Mouse (Mus musculus): Measurements from ENCODE around the gene Olfr194. TPM values are rescaled to one million over a fixed set of nuclear protein-coding genes. Genes with fewer than 3 reads are reported as not detected.
"Not testable (repeated sequence)": the region's sequence is repeated elsewhere in the genome, so short reads cannot be mapped to it uniquely, and the experiment has no call there.

Olfr194 gene
- not detected in 2 replicates for polyA plus RNA-seq (2015; fragmentation: Nextera tagmentation; extraction: Ambion mirVana)

DNA sequence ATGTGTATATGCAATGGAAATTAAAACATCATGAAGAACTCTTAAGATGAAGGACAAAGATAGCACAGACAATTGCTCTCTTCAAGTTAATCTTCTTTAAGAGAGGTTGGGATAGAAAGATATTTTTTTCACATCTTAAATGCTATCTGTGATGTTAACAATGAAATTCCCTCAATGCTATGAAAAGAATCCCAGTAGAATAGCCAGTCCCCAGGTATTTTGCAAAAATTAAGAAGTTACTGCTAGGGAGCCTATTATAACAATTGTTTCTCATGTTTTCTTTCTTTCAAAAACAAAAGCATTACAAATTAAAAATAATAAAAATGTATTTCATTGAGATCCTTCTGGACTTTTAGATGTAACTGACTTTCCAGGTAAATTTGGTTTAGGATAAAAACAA is at the start of gene Olfr194:
Gene Olfr194, minus strand, starts transcription at position 101 of the 400 bp plus-strand sequence.
- H3K4me3 ChIP-seq, result no peak within 1 kb of the TSS
- H3K4me2 ChIP-seq, result no peak within 1 kb of the TSS
- H3K27ac ChIP-seq, result no peak within 1 kb of the TSS
- no peaks in the 10 kb centered on the region for H3K36me3 ChIP-seq
- H3K27me3 ChIP-seq, result no peaks in the 10 kb centered on the region
- no peaks in the 10 kb centered on the region for H3K4me1 ChIP-seq
- no peak for ATAC-seq (ENCODE audit: insufficient number of reproducible peaks, insufficient read depth, low FRiP score, low TSS enrichment, low read depth)
- no peaks in the 10 kb centered on the region for H3K9me3 ChIP-seq
- H3K9ac ChIP-seq, result no peak within 1 kb of the TSS

DNA sequence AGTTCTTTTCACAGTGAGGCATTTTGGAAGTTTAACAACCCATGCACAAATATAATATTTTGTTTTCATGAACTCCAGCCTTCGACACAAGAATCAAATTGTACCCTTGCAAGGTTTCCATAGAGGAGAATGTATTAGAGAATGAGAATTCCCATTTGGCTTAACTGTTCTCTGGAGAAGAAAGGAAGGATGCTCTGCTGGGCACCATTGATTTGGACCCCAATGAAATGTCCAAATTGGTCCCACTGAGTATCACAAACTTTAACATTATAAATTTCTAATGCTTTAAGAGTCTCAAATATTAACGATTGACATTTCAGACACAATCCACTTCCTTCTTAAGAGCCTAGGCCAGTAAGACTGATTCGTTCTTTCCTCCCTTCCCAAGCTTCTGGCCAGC is 49.5 kb upstream of the Olfr194 start, which contains the start of gene Olfr196:
Gene Olfr196, minus strand, starts transcription at position 101 of the 400 bp plus-strand sequence.
- H3K27me3 ChIP-seq, result no peaks in the 10 kb centered on the region
- no peak for ATAC-seq (ENCODE audit: insufficient number of reproducible peaks, insufficient read depth, low FRiP score, low TSS enrichment, low read depth)
- WGBS, result 67% methylated on average over 3 of the region's 3 CpGs

DNA sequence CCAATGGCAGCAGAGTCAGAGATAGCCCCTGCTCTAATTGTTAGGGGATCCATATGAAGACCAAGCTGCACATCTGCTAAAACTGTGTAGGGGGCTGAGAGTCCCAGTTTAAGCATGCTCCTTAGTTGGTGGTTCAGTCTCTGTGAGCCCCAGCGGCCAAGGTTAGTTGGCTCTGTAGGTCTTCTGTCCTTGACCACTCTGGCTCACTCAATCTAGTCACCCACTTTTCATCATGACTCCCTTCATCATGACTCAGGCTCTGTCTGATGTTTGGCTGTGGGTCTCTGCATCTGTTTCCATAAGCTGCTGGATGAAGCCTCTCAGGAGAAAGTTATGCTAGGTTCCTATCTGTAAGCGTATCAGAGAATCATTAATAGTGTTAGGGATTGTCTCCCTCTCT is 31.1 kb upstream of the Olfr194 start:
- 88% methylated on average over 2 of the region's 2 CpGs for WGBS
- no peak overlapping the region for H3K9ac ChIP-seq
- H3K27ac ChIP-seq, result no peak overlapping the region
- H3K4me2 ChIP-seq, result no peak overlapping the region
- H3K4me3 ChIP-seq, result no peak overlapping the region
- H3K4me1 ChIP-seq, result no peaks in the 10 kb centered on the region
- no peaks in the 10 kb centered on the region for H3K9me3 ChIP-seq
- no peaks in the 10 kb centered on the region for H3K27me3 ChIP-seq
- H3K36me3 ChIP-seq, result no peaks in the 10 kb centered on the region
- no peak for ATAC-seq (ENCODE audit: insufficient number of reproducible peaks, insufficient read depth, low FRiP score, low TSS enrichment, low read depth)

More for the DNA sequence above, 49.5 kb upstream of the Olfr194 start, which contains the start of gene Olfr196:
- Histone ChIP-seq H3K4me3 (no peak within 1 kb of the TSS), H3K4me2 (no peak within 1 kb of the TSS), H3K27ac (no peak within 1 kb of the TSS), H3K9ac (no peak within 1 kb of the TSS), H3K36me3 (no peaks in the 10 kb centered on the region), H3K4me1 (no peaks in the 10 kb centered on the region), H3K9me3 (no peaks in the 10 kb centered on the region)

DNA sequence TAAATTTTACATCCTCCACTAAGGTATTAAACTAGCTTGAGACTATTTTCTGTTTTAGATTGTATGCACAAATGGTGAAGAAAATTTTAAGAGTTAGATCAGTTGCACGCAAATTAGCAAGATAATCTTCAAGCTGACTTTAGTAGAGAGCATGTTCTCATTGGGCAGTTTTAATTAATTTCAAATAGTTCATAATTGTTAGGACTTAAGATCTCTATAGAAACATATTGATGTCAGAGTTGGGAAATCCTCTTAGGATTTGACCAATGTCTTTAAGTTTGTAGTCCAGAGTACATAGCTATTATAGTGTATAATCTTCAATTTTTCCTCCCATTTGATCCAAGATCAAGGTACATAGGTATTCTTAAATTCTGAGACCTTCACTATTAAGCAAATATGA is 25.9 kb upstream of the Olfr194 start, which contains the start of gene Olfr195:
Gene Olfr195, plus strand, starts transcription at position 301 of the 400 bp plus-strand sequence.
- Histone ChIP-seq H3K27me3 (no peaks in the 10 kb centered on the region), H3K9me3 (no peaks in the 10 kb centered on the region), H3K27ac (no peak within 1 kb of the TSS), H3K36me3 (no peaks in the 10 kb centered on the region), H3K4me2 (no peak within 1 kb of the TSS), H3K4me3 (no peak within 1 kb of the TSS), H3K9ac (no peak within 1 kb of the TSS), H3K4me1 (no peaks in the 10 kb centered on the region)
- WGBS, result 78% methylated on average over 1 of the region's 1 CpGs
- no peak for ATAC-seq (ENCODE audit: insufficient number of reproducible peaks, insufficient read depth, low FRiP score, low TSS enrichment, low read depth)

DNA sequence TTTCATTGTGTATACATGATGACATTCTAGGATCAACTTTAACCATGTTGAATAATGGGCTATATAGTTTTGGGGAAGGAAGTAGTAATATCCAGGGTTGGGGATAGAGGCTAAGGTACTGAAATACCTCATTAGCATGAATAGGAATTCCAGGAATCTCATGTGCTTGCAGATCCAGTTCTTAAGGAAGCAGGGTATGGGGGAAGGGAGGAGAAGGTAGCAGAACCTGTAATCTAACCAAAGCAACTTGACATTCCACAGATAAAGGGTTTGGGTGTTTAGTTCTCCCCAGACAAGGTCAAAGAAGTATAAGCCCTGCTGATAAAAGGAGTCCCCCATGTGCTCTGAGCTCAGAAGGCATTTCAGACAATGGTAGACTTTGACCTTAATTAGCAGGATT is 20.2 kb upstream of the Olfr194 start:
- Histone ChIP-seq H3K9ac (no peak overlapping the region), H3K4me1 (no peaks in the 10 kb centered on the region)

DNA sequence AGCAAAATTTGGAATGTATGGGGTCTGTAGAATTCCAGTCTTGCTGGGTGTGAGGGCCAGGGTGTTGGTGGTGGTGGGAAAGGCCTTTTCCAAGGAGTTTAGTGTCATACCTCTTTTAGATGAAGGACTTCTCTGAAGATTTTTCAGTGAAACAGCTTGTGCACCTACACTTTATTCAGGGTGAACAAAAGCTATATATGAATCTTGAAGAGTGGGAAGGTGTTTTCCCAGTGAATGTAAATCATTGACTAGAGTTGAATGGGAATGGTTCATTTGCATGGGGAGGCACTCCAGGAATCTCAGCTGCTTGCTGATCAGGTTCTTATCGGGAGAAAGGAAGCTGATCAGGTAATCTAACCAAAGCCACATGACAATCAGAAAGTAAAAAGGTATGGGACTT is 9.9 kb upstream of the Olfr194 start:
- no peak for ATAC-seq (ENCODE audit: insufficient number of reproducible peaks, insufficient read depth, low FRiP score, low TSS enrichment, low read depth)
- no peak overlapping the region for H3K4me3 ChIP-seq
- 84% methylated on average over 1 of the region's 1 CpGs for WGBS

More for the DNA sequence above, 20.2 kb upstream of the Olfr194 start:
- H3K36me3 ChIP-seq, result no peaks in the 10 kb centered on the region
- H3K27ac ChIP-seq, result no peak overlapping the region
- ATAC-seq (ENCODE audit: insufficient number of reproducible peaks, insufficient read depth, low FRiP score, low TSS enrichment, low read depth), result no peak
- H3K4me2 ChIP-seq, result no peak overlapping the region
- H3K27me3 ChIP-seq, result no peaks in the 10 kb centered on the region
- H3K4me3 ChIP-seq, result no peak overlapping the region
- no peaks in the 10 kb centered on the region for H3K9me3 ChIP-seq

DNA sequence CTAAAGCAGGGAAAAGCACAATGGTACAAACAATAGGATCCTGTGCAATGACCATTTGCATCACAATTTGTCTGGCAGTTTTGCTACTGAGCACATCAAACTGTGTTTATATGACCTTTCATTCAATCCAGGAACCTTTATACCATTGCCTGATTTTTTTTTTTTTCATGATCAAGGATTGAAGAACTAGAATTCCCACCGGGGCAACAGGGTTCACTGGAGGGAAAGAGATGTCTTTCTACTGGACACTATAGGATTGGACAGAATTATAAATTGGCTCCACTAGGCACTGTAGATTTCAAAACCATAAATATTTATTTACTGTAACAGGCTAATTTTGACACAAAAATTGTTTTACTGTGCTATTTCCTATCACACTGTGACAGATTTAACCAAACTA is 9.1 kb downstream of the Olfr194 start, which contains the start of gene Olfr193:
Gene Olfr193, minus strand, starts transcription at position 101 of the 400 bp plus-strand sequence.
- no peaks in the 10 kb centered on the region for H3K36me3 ChIP-seq
- H3K27ac ChIP-seq, result no peak within 1 kb of the TSS
- H3K9ac ChIP-seq, result no peak within 1 kb of the TSS
- no peak within 1 kb of the TSS for H3K4me3 ChIP-seq
- H3K4me1 ChIP-seq, result no peaks in the 10 kb centered on the region
- ATAC-seq (ENCODE audit: insufficient number of reproducible peaks, insufficient read depth, low FRiP score, low TSS enrichment, low read depth), result no peak
- H3K9me3 ChIP-seq, result no peaks in the 10 kb centered on the region
- WGBS, result 88% methylated on average over 1 of the region's 1 CpGs
- no peak within 1 kb of the TSS for H3K4me2 ChIP-seq
- H3K27me3 ChIP-seq, result no peaks in the 10 kb centered on the region

More for the DNA sequence above, 9.9 kb upstream of the Olfr194 start:
- H3K9me3 ChIP-seq, result no peaks in the 10 kb centered on the region
- no peaks in the 10 kb centered on the region for H3K36me3 ChIP-seq
- no peak overlapping the region for H3K4me2 ChIP-seq
- no peak overlapping the region for H3K9ac ChIP-seq
- no peaks in the 10 kb centered on the region for H3K27me3 ChIP-seq
- H3K27ac ChIP-seq, result no peak overlapping the region
- H3K4me1 ChIP-seq, result no peaks in the 10 kb centered on the region

DNA sequence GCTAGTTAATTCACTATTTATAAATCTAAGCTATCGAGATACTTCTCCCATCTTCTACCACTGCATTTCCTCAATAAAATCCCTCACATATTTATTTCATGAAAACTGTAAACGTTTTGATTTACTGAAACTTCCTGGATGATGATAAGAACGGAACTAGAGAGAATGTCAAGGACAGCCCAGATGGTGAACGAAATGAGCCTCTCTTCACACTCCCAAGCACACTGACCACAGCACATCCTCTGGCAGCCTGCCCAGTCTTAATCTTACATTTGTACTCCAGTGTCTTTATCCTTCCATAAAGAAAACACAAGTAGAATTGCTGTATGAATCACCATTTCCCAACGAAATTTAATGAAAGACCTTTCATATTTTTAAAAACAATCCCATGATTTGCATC is 12.3 kb downstream of the Olfr194 start:
- not testable (repeated sequence) for H3K4me3 ChIP-seq; H3K27me3 ChIP-seq; H3K4me2 ChIP-seq; H3K4me1 ChIP-seq; H3K9ac ChIP-seq; H3K27ac ChIP-seq; H3K36me3 ChIP-seq; H3K9me3 ChIP-seq; ATAC-seq (ENCODE audit: insufficient number of reproducible peaks, insufficient read depth, low FRiP score, low TSS enrichment, low read depth)
- 65% methylated on average over 5 of the region's 5 CpGs for WGBS

DNA sequence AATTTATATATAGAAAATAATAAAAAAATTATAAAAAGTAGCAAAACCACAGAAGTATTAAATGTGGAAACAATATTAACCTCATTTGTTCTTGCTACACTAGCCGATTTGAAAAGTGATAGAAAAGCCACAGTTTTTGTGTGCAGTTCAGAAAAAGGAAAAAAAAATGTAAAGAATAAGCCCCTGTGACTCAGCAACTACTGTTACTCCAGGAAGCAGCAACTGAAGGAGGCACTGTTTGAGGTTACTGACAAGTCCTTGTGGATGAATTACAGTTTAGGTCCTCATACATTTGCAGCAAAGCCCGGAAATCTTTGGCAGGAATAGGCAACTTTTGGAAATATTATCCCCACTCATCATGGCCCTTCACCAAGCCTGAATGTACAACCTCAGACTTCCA is 15.6 kb downstream of the Olfr194 start:
- Histone ChIP-seq H3K27me3 (no peaks in the 10 kb centered on the region), H3K4me3 (no peak overlapping the region), H3K4me1 (no peaks in the 10 kb centered on the region), H3K9me3 (no peaks in the 10 kb centered on the region), H3K36me3 (no peaks in the 10 kb centered on the region), H3K9ac (no peak overlapping the region), H3K4me2 (no peak overlapping the region), H3K27ac (no peak overlapping the region)
- WGBS, result 75% methylated on average over 2 of the region's 2 CpGs
- no peak for ATAC-seq (ENCODE audit: insufficient number of reproducible peaks, insufficient read depth, low FRiP score, low TSS enrichment, low read depth)

DNA sequence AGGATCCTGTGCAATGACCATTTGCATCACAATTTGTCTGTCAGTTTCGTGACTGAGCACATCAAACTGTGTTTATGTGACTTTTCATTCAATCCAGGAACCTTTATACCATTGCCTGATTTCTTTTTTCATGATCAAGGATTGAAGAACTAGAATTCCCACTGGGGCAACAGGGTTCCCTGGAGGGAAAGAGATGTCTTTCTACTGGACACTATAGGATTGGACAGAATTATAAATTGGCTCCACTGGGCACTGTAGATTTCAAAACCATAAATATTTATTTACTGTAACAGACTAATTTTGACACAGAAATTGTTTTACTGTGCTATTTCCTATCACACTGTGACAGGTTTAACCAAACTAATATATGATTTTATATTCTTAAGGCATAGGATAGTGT is 31.1 kb downstream of the Olfr194 start, which contains the start of gene Olfr191:
Gene Olfr191, minus strand, starts transcription at position 101 of the 400 bp plus-strand sequence.
- H3K36me3 ChIP-seq, result not testable (repeated sequence)
- whole genome bisulfite sequencing, result 62% methylated on average over 1 of the region's 1 CpGs

DNA sequence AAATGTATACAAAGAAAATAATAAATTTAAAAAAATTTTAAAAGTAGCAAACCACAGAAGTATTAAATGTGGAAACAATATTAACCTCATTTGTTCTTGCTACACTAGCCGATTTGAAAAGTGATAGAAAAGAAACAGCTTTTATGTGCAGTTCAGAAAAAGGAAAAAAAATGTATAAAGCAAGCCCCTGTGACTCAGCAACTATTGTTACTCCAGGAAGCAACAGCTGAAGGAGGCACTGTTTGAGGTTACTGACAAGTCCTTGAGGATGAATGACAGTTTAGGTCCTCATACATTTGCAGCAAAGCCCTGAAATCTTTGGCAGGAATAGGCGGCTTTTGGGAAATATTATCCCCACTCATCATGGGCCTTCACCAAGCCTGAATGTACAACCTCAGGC is 39.8 kb downstream of the Olfr194 start:
- not testable (repeated sequence) for H3K4me1 ChIP-seq; H3K36me3 ChIP-seq; H3K27ac ChIP-seq; H3K9ac ChIP-seq; H3K27me3 ChIP-seq; H3K4me3 ChIP-seq; H3K4me2 ChIP-seq; H3K9me3 ChIP-seq; ATAC-seq (ENCODE audit: insufficient number of reproducible peaks, insufficient read depth, low FRiP score, low TSS enrichment, low read depth)
- 77% methylated on average over 2 of the region's 2 CpGs for WGBS

More for the DNA sequence above, 31.1 kb downstream of the Olfr194 start, which contains the start of gene Olfr191:
- H3K27me3 ChIP-seq; H3K4me1 ChIP-seq; H3K9ac ChIP-seq; ATAC-seq (ENCODE audit: insufficient number of reproducible peaks, insufficient read depth, low FRiP score, low TSS enrichment, low read depth); H3K9me3 ChIP-seq; H3K4me3 ChIP-seq; H3K4me2 ChIP-seq; H3K27ac ChIP-seq: not testable (repeated sequence)

DNA sequence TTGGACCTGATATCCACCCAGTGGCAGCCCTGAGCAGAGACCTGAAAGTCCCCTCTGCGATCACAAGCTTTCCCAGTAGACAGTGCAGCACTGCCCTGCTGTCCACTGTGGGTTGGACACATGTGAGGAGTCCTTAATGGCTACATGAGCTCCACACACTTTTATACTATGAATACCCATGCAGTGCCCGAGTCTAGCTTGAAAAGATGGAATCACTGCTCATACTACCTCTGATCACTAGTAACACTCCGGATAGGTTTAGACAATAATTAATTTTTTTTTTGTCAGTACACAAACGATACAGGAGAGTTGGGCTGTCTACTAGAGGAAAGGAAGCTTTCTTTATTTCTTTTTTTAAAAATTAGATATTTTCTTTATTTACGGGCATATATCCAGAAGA is 43.0 kb downstream of the Olfr194 start, which contains the start of gene Olfr190:
Gene Olfr190, minus strand, starts transcription at position 101 of the 400 bp plus-strand sequence.
- no peaks in the 10 kb centered on the region for H3K36me3 ChIP-seq
- H3K4me3 ChIP-seq, result no peak within 1 kb of the TSS
- H3K9ac ChIP-seq, result no peak within 1 kb of the TSS
- no peaks in the 10 kb centered on the region for H3K4me1 ChIP-seq
- 87% methylated on average over 5 of the region's 5 CpGs for WGBS
- H3K27me3 ChIP-seq, result no peaks in the 10 kb centered on the region
- H3K4me2 ChIP-seq, result no peak within 1 kb of the TSS
- no peak within 1 kb of the TSS for H3K27ac ChIP-seq
- no peak for ATAC-seq (ENCODE audit: insufficient number of reproducible peaks, insufficient read depth, low FRiP score, low TSS enrichment, low read depth)
- no peaks in the 10 kb centered on the region for H3K9me3 ChIP-seq

Data from embryonic facial prominence, embryonic 13.5 days (tissue).